Mouse (Mus musculus): ENCODE results near the gene Cfap70. TPM values are rescaled to one million over a fixed set of nuclear protein-coding genes. Genes with fewer than 3 reads are reported as not detected.
A peak's percentile ranks its signal among the peaks of the same experiment; 100 is the strongest.

Gene Cfap70
- polyA plus RNA-seq, 1 experiment from 2014 or later: 0.19 TPM

- H3K9me3 ChIP-seq (replicated peaks): no peaks in the 10 kb centered on the region
- no peak overlapping the region for H3K4me2 ChIP-seq
- H3K27me3 ChIP-seq (replicated peaks): no peaks in the 10 kb centered on the region
- no peaks in the 10 kb centered on the region for H3K4me1 ChIP-seq
- ATAC-seq: 0 out of 2 replicates have a peak, but pooled peaks have one; percentile 58
- H3K36me3 ChIP-seq: no peaks in the 10 kb centered on the region
- H3K27ac ChIP-seq: no peak overlapping the region
- no peak overlapping the region for H3K4me3 ChIP-seq
- 20% methylated on average over 1 of the region's 1 CpGs for WGBS (ENCODE audit: insufficient replicate concordance)
- no peak overlapping the region for H3K9ac ChIP-seq
These were observed 52.0 kb downstream of the Cfap70 start for GRCm38 (mm10) chr14:20400071-20400470.

- H3K4me1 ChIP-seq: peaks cover 9% of the 10 kb centered on the region
- no peak overlapping the region for H3K4me3 ChIP-seq
- no peak for ATAC-seq
- WGBS (ENCODE audit: insufficient replicate concordance): 35% methylated on average over 4 of the region's 4 CpGs
- no peaks in the 10 kb centered on the region for H3K36me3 ChIP-seq
- no peak overlapping the region for H3K4me2 ChIP-seq
- no peaks in the 10 kb centered on the region for H3K27me3 ChIP-seq (replicated peaks)
- H3K9me3 ChIP-seq (replicated peaks): no peaks in the 10 kb centered on the region
- H3K9ac ChIP-seq: no peak overlapping the region
- H3K27ac ChIP-seq: no peak overlapping the region
These were observed 53.2 kb downstream of the Cfap70 start for GRCm38 (mm10) chr14:20398864-20399263.

DNA sequence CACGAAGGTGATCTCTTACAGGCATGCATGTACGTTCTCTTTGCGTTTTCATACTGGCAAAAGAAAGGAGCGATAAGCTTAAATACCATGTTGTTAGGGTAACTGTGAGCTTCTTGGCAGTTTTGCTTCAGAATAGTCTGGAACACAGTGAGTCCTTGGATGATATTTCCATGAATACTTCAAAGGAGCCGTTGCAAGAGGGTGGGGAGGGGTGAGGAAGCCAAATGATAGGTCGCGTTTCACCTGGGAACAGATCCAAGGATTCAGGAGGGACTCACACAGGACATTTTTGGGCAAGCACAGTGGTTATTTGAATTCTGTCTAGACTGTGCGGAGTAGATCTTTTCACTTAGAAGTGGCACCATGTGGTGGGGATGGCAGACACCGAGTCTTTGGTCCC, 54.8 kb downstream of the Cfap70 start:
- no peak overlapping the region for H3K27ac ChIP-seq
- no peak for ATAC-seq
- H3K36me3 ChIP-seq: no peaks in the 10 kb centered on the region
- WGBS (ENCODE audit: insufficient replicate concordance): 75% methylated on average over 9 of the region's 9 CpGs
- no peaks in the 10 kb centered on the region for H3K27me3 ChIP-seq (replicated peaks)
- H3K4me2 ChIP-seq: no peak overlapping the region
- peaks cover 18% of the 10 kb centered on the region for H3K4me1 ChIP-seq
- no peak overlapping the region for H3K9ac ChIP-seq
- no peak overlapping the region for H3K4me3 ChIP-seq
- no peaks in the 10 kb centered on the region for H3K9me3 ChIP-seq (replicated peaks)

GRCm38 (mm10) chr14:20393205-20393913, 58.7 kb downstream of the Cfap70 start, which contains the start of gene Mrps16:
Gene Mrps16 (minus strand): TSS chr14:20393634.
- Histone ChIP-seq H3K27ac (peak within 1 kb of the TSS; percentile 86), H3K27me3 (replicated peaks) (no peaks in the 10 kb centered on the region)

GRCm38 (mm10) chr14:20392326-20392725, 59.7 kb downstream of the Cfap70 start:
- peaks cover 44% of the 10 kb centered on the region for H3K4me1 ChIP-seq
- H3K9me3 ChIP-seq (replicated peaks): no peaks in the 10 kb centered on the region
- H3K27me3 ChIP-seq (replicated peaks): no peaks in the 10 kb centered on the region
- 49% methylated on average over 4 of the region's 4 CpGs for WGBS (ENCODE audit: insufficient replicate concordance)
- peak overlapping the region; percentile 82 for H3K4me2 ChIP-seq
- peaks cover 30% of the 10 kb centered on the region for H3K36me3 ChIP-seq
- peak overlapping the region; percentile 64 for H3K27ac ChIP-seq
- H3K4me3 ChIP-seq: peak overlapping the region; percentile 78
- peak overlapping the region; percentile 55 for H3K9ac ChIP-seq
- no peak for ATAC-seq

More at GRCm38 (mm10) chr14:20393205-20393913, 58.7 kb downstream of the Cfap70 start, which contains the start of gene Mrps16:
- peak; percentile 97 for ATAC-seq
- Histone ChIP-seq H3K36me3 (peaks cover 26% of the 10 kb centered on the region), H3K4me2 (peak within 1 kb of the TSS; percentile 82), H3K9ac (peak within 1 kb of the TSS; percentile 90), H3K4me1 (peaks cover 37% of the 10 kb centered on the region), H3K9me3 (replicated peaks) (no peaks in the 10 kb centered on the region), H3K4me3 (peak within 1 kb of the TSS; percentile 78)
- WGBS (ENCODE audit: insufficient replicate concordance): 2% methylated on average over 68 of the region's 68 CpGs

- peak overlapping the region; percentile 87 for H3K27ac ChIP-seq
- peak overlapping the region; percentile 94 for H3K9ac ChIP-seq
- H3K27me3 ChIP-seq (replicated peaks): no peaks in the 10 kb centered on the region
- 78% methylated on average over 8 of the region's 8 CpGs for WGBS (ENCODE audit: insufficient replicate concordance)
- peaks cover 58% of the 10 kb centered on the region for H3K36me3 ChIP-seq
- no peaks in the 10 kb centered on the region for H3K9me3 ChIP-seq (replicated peaks)
- H3K4me1 ChIP-seq: peaks cover 65% of the 10 kb centered on the region
- peak overlapping the region; percentile 80 for H3K4me2 ChIP-seq
- ATAC-seq: no peak
- H3K4me3 ChIP-seq: peak overlapping the region; percentile 89
These were observed 62.5 kb downstream of the Cfap70 start for GRCm38 (mm10) chr14:20389446-20390079.

GRCm38 (mm10) chr14:20388441-20389129, 63.4 kb downstream of the Cfap70 start, which contains the start of gene Dnajc9:
Gene Dnajc9 (minus strand): TSS chr14:20388910.
- Histone ChIP-seq H3K4me3 (peak within 1 kb of the TSS; percentile 89), H3K27ac (peak within 1 kb of the TSS; percentile 87), H3K9ac (peak within 1 kb of the TSS; percentile 94), H3K9me3 (replicated peaks) (no peaks in the 10 kb centered on the region), H3K4me2 (peak within 1 kb of the TSS; percentile 80), H3K4me1 (peaks cover 57% of the 10 kb centered on the region), H3K36me3 (peaks cover 67% of the 10 kb centered on the region), H3K27me3 (replicated peaks) (no peaks in the 10 kb centered on the region)
- under 1% methylated on average over 59 of the region's 59 CpGs for WGBS (ENCODE audit: insufficient replicate concordance)
- ATAC-seq: peak; percentile 67

- H3K27ac ChIP-seq: no peak overlapping the region
- ATAC-seq: no peak
- 74% methylated on average over 9 of the region's 9 CpGs for WGBS (ENCODE audit: insufficient replicate concordance)
- no peak overlapping the region for H3K9ac ChIP-seq
- H3K4me3 ChIP-seq: no peak overlapping the region
- no peaks in the 10 kb centered on the region for H3K27me3 ChIP-seq (replicated peaks)
- peaks cover 76% of the 10 kb centered on the region for H3K36me3 ChIP-seq
- no peak overlapping the region for H3K4me2 ChIP-seq
- no peaks in the 10 kb centered on the region for H3K9me3 ChIP-seq (replicated peaks)
- H3K4me1 ChIP-seq: peaks cover 14% of the 10 kb centered on the region
These were observed 72.1 kb downstream of the Cfap70 start for GRCm38 (mm10) chr14:20379753-20380430.

DNA sequence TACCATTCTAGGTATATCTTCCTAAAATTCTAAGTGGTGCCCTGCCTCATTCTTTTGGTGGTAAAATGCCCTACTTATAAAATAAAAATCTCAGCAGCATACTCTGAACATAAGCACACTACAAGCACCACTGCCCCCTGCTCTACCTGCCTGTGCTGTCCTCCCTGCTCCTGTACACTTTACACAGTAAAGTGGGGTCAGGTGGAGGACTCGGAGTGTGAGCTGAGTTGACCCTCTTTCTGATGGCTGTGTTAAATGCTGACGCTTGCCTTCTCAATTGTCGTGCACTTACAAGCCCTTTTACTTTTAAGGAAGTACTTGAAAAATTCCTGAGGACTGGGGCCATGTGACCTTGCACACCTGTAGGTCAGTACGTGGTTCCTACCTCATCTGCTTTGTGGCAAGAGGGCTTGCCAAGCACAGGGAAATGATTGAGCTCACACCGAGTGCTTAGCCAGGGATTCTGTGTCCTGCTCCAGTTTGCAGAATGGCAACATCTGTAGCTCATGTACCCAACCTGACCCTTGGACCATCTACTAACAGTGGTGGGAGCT, 72.9 kb downstream of the Cfap70 start:
- WGBS (ENCODE audit: insufficient replicate concordance): 74% methylated on average over 5 of the region's 5 CpGs

GRCm38 (mm10) chr14:20378313-20379061, 73.5 kb downstream of the Cfap70 start:
- 33% methylated on average over 13 of the region's 13 CpGs for WGBS (ENCODE audit: insufficient replicate concordance)
- peak; percentile 74 for ATAC-seq
- no peak overlapping the region; the same call in 1 of the 2 replicates for H3K27ac ChIP-seq
- no peaks in the 10 kb centered on the region for H3K27me3 ChIP-seq (replicated peaks)
- no peak overlapping the region for H3K4me2 ChIP-seq
- H3K4me3 ChIP-seq: no peak overlapping the region
- no peaks in the 10 kb centered on the region for H3K9me3 ChIP-seq (replicated peaks)
- H3K4me1 ChIP-seq: peaks cover 14% of the 10 kb centered on the region
- peaks cover 71% of the 10 kb centered on the region for H3K36me3 ChIP-seq
- no peak overlapping the region for H3K9ac ChIP-seq

More for the DNA sequence above, 72.9 kb downstream of the Cfap70 start:
- Histone ChIP-seq H3K9me3 (replicated peaks) (no peaks in the 10 kb centered on the region), H3K27ac (no peak overlapping the region), H3K4me1 (peaks cover 14% of the 10 kb centered on the region), H3K36me3 (peaks cover 73% of the 10 kb centered on the region), H3K27me3 (replicated peaks) (no peaks in the 10 kb centered on the region), H3K4me2 (no peak overlapping the region), H3K9ac (no peak overlapping the region), H3K4me3 (no peak overlapping the region)
- ATAC-seq: no peak

DNA sequence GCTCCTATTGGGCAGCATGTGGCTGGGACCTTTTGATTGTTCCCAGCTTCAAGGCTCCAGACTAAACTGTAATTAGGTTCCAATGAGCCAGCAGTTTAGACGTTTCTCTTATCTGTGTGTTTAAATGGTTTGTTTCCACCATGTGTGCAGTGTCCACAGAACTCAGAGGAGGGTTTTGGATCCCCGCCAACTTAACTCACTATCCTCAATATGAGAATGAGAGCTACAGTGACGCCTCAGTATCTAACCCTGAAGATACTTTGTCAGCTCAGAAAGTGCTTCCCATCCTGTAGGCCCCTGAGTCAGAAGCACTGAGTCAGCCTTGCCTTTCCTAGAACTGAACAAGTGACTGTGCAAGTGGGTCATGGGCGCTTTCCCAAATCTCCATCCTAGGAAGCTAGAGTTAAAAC, 74.9 kb downstream of the Cfap70 start:
- 59% methylated on average over 4 of the region's 4 CpGs for WGBS (ENCODE audit: insufficient replicate concordance)
- ATAC-seq: peak; percentile 45
- peaks cover 14% of the 10 kb centered on the region for H3K4me1 ChIP-seq
- H3K4me2 ChIP-seq: no peak overlapping the region
- H3K4me3 ChIP-seq: no peak overlapping the region
- H3K27me3 ChIP-seq (replicated peaks): no peaks in the 10 kb centered on the region
- no peak overlapping the region for H3K27ac ChIP-seq
- peaks cover 62% of the 10 kb centered on the region for H3K36me3 ChIP-seq
- no peak overlapping the region for H3K9ac ChIP-seq
- no peaks in the 10 kb centered on the region for H3K9me3 ChIP-seq (replicated peaks)
